Mouse (Mus musculus) neural tube, embryonic 11.5 days (tissue): ENCODE data around the gene Sebox. TPM values are rescaled to one million over a fixed set of nuclear protein-coding genes. Genes with fewer than 3 reads are reported as not detected.

ENCODE experiments used
- ATAC-seq: fragments of 200-750 bp; cut with Nextera tagmentation; 2 replicates; pipeline ENCODE4 v1.8.0; 2017; ENCODE audit warnings: moderate number of reproducible peaks, mild to moderate bottlenecking, moderate TSS enrichment, moderate library complexity; ENCODE audit not compliant: insufficient read depth, low FRiP score, low TSS enrichment
- DNase-seq: peaks from one replicate; pipeline ENCODE4 v3.0.0-alpha.2; 2015; ENCODE audit warnings: low spot score
- H3K27ac ChIP-seq: fragments of 300-500 bp; sonication (generic); 2 replicates; pipeline ENCODE4 v1.5.1; 2014; ENCODE audit warnings: low read depth, mild to moderate bottlenecking, low read length
- H3K27me3 ChIP-seq: fragments of 300-500 bp; sonication (generic); 2 replicates; pipeline ENCODE4 v1.6.1; 2014; ENCODE audit warnings: mild to moderate bottlenecking, low read length, mixed read lengths; ENCODE audit not compliant: control insufficient read depth, insufficient read depth
- H3K36me3 ChIP-seq: fragments of 300-500 bp; sonication (generic); 2 replicates; pipeline ENCODE4 v1.6.1; 2014; ENCODE audit warnings: mild to moderate bottlenecking, low read length, moderate library complexity, mixed read lengths; ENCODE audit not compliant: control insufficient read depth, insufficient read depth
- H3K4me1 ChIP-seq: fragments of 300-500 bp; sonication (generic); 2 replicates; pipeline ENCODE4 v1.6.1; 2014; ENCODE audit warnings: low read length, mixed read lengths; ENCODE audit not compliant: control insufficient read depth, insufficient read depth
- H3K4me2 ChIP-seq: fragments of 300-500 bp; sonication (generic); 2 replicates; pipeline ENCODE4 v1.6.1; 2014; ENCODE audit warnings: low read depth, mild to moderate bottlenecking, moderate library complexity
- H3K4me3 ChIP-seq: fragments of 300-500 bp; sonication (generic); 2 replicates; pipeline ENCODE4 v1.5.1; 2014; ENCODE audit warnings: low read depth, low read length
- H3K9ac ChIP-seq: fragments of 300-500 bp; sonication (generic); 2 replicates; pipeline ENCODE4 v1.6.1; 2014; ENCODE audit warnings: mild to moderate bottlenecking, low read length
- H3K9me3 ChIP-seq: fragments of 300-500 bp; sonication (generic); 2 replicates; pipeline ENCODE4 v1.6.1; 2016; ENCODE audit warnings: low read length; ENCODE audit not compliant: control insufficient read depth
- WGBS: fragments of 180-500 bp; shearing (Covaris S2); extraction: QIAGEN DNeasy Blood & Tissue Kit; methylation state at CpG from one replicate; pipeline ENCODE4 v1.1.7; 2014; 5-methylcytosine and 5-hydroxymethylcytosine counted together
- polyA plus RNA-seq: library from polyadenylated mRNA; unstranded; fragments of >200 nt; fragmentation: Nextera tagmentation; extraction: Ambion mirVana; gene quantifications from 2 replicates; pipeline ENCODE4 v1.2.1, GENCODE M21; 2014

Sebox gene
- polyA plus RNA-seq, 1 experiment from 2014 or later: not detected

DNA sequence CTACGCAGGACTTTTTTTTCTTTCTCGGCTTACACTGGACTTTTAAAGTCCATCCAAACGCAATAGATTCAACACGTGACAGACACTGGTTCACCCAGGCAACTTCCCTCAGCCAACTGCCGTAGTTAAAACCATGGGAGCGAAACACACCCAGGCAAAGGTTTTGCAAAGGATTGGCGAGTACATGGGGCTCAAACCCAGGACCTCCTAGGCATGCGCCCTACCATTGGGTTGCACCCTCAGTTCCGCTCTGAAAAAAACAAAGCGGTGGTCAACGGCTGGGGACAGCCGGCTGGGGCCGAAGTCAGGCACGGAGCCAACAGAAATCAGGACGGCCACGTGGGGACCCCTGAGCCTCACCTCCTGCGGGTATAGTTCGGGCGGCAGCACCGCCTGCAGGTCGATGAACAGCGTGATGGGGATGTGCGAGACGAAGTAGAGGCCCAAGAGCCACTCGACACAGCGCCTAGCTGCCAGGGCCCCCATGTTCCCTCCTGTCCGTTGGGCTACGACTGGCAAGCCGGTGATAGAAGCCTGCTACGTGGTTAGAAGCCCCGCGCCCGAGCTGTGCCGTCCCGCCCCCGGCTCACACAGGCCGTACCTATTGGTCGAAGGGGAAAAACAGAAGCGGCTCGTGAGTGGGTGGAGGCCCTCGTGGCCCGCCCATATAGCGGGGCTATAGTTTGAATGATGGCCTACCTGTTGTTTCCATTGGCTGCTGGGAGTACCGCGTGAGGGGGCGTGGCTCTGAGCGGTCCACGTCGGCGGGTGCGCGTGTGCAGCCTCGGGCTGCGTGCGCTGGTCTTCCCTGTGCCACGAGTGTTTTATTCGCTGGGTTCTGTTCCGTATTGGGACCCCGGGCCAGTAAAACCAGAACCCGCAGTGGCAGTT lies 47.2 kb downstream of the Sebox start, which contains the start of gene Tmem97:
Tmem97 (minus strand) TSS at position 610 of the 891 bp plus-strand sequence.
- Histone ChIP-seq H3K4me2 (peak within 1 kb of the TSS; percentile 72), H3K9ac (peak within 1 kb of the TSS; percentile 70), H3K4me1 (peaks cover 13% of the 10 kb centered on the region), H3K27me3 (no peaks in the 10 kb centered on the region), H3K36me3 (no peaks in the 10 kb centered on the region), H3K4me3 (peak within 1 kb of the TSS; percentile 59), H3K27ac (peak within 1 kb of the TSS; percentile 78), H3K9me3 (0 out of 2 replicates have a peak, but pooled peaks cover 2% of the 10 kb centered on the region)
- peak; percentile 95 for DNase-seq
- peak; percentile 99 for ATAC-seq
- WGBS: under 1% methylated on average over 60 of the region's 60 CpGs

DNA sequence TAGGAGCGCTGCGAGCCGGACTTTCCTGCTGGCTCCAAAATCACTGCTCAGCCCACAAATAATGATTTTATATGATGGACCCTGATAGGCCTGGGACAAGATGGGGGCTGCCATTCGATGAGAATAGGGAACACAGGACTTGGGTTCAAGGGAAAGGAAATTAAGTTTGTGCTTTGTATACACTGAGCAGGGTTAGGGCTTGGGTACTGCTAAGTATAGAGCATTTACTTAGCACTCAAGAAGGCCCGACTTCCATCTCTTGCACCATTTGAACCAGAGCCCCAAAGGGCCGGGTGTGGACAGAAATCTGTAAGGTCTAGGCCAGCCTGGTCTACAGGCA lies 47.8 kb downstream of the Sebox start:
- Histone ChIP-seq H3K4me2 (peak overlapping the region; percentile 72), H3K9me3 (0 out of 2 replicates have a peak, but pooled peaks cover 2% of the 10 kb centered on the region), H3K9ac (peak overlapping the region; percentile 65), H3K27ac (peak overlapping the region; percentile 72; the same call in 1 of the 2 replicates), H3K27me3 (no peaks in the 10 kb centered on the region), H3K36me3 (no peaks in the 10 kb centered on the region), H3K4me3 (peak overlapping the region; percentile 59), H3K4me1 (peaks cover 13% of the 10 kb centered on the region)
- DNase-seq: no peak
- peak; percentile 29; the same call in 1 of the 2 replicates for ATAC-seq
- 37% methylated on average over 6 of the region's 6 CpGs for WGBS

Other genes with a start within 250 kb of the Sebox start
- gene 2610507B11Rik, start 241.7 kb upstream of the Sebox start, polyA plus RNA-seq: 68.2 and 68.9 TPM in 2 replicates
- 0.17 TPM in 1 of 2 replicates, not detected in the other for gene BC030499, start 212.6 kb upstream of the Sebox start, polyA plus RNA-seq
- 48.0 and 52.7 TPM in 2 replicates for gene Spag5, start 201.9 kb upstream of the Sebox start, polyA plus RNA-seq
- 3.0 and 4.0 TPM in 2 replicates for gene Aldoc, start 180.5 kb upstream of the Sebox start, polyA plus RNA-seq
- gene Pigs, start 175.0 kb upstream of the Sebox start, polyA plus RNA-seq: 65.5 and 72.3 TPM in 2 replicates
- gene Unc119, start 160.0 kb upstream of the Sebox start, polyA plus RNA-seq: 69.3 and 74.6 TPM in 2 replicates
- not detected in 2 replicates for gene Foxn1, start 116.9 kb upstream of the Sebox start, polyA plus RNA-seq
- not detected in 2 replicates for gene Slc13a2, start 81.2 kb upstream of the Sebox start, polyA plus RNA-seq
- 17.6 and 19.6 TPM in 2 replicates for gene Slc46a1, start 37.8 kb upstream of the Sebox start, polyA plus RNA-seq
- 17.4 and 21.8 TPM in 2 replicates for gene Sarm1, start 5.7 kb upstream of the Sebox start, polyA plus RNA-seq
- gene Vtn, start 4.4 kb upstream of the Sebox start, polyA plus RNA-seq: 67.8 and 68.7 TPM in 2 replicates
- gene Tmem199, start 8.7 kb downstream of the Sebox start, polyA plus RNA-seq: 81.8 and 87.3 TPM in 2 replicates
- 156 and 158 TPM in 2 replicates for gene Poldip2, start 8.7 kb downstream of the Sebox start, polyA plus RNA-seq
- 70.0 and 71.2 TPM in 2 replicates for gene Tnfaip1, start 32.9 kb downstream of the Sebox start, polyA plus RNA-seq
- gene Ift20, start 32.9 kb downstream of the Sebox start, polyA plus RNA-seq: 99.7 and 110 TPM in 2 replicates
- 69.3 and 75.1 TPM in 2 replicates for gene Tmem97, start 47.3 kb downstream of the Sebox start, polyA plus RNA-seq
- 25.3 and 26.9 TPM in 2 replicates for gene Nlk, start 193.9 kb downstream of the Sebox start, polyA plus RNA-seq
- gene Ccnq, start 248.3 kb downstream of the Sebox start, polyA plus RNA-seq: 37.5 and 38.9 TPM in 2 replicates